Mouse (Mus musculus) myocyte (in vitro differentiated cells): ENCODE data around the gene Agpat3. TPM values are rescaled to one million over a fixed set of nuclear protein-coding genes. Genes with fewer than 3 reads are reported as not detected.

ENCODE experiments used
- H3K27me3 ChIP-seq: one replicate; pipeline ENCODE4 v1.6.1; 2011; ENCODE audit not compliant: control insufficient read depth, insufficient read depth, insufficient read length
- H3K36me3 ChIP-seq: one replicate; pipeline ENCODE4 v1.6.1; 2011; ENCODE audit not compliant: control insufficient read depth, insufficient read depth
- H3K4me2 ChIP-seq: one replicate; pipeline ENCODE4 v1.6.1; 2011; ENCODE audit warnings: low read depth, control low read depth
- H3K4me3 ChIP-seq: one replicate; pipeline ENCODE4 v1.5.1; 2011; ENCODE audit warnings: mild to moderate bottlenecking, control low read depth, moderate library complexity
- H3K79me2 ChIP-seq: one replicate; pipeline ENCODE4 v1.6.1; 2011; ENCODE audit not compliant: control insufficient read depth, insufficient read depth
- H3ac ChIP-seq: one replicate; pipeline ENCODE4 v1.6.1; 2011; ENCODE audit not compliant: control insufficient read depth, insufficient read length
- CEBPB ChIP-seq: IDR thresholded peaks from 2 replicates; pipeline ENCODE4 v1.6.1; 2011; ENCODE audit warnings: mild to moderate bottlenecking, moderate library complexity; ENCODE audit not compliant: poor library complexity, insufficient read depth, severe bottlenecking
- E2F4 ChIP-seq: IDR thresholded peaks from one replicate; pipeline ENCODE4 v1.6.1; 2011; ENCODE audit warnings: mild to moderate bottlenecking, control low read depth, moderate library complexity; ENCODE audit not compliant: insufficient read depth
- MAX ChIP-seq: IDR thresholded peaks from one replicate; pipeline ENCODE4 v1.6.1; 2011; ENCODE audit warnings: low read depth, mild to moderate bottlenecking, control low read depth
- MYOD1 ChIP-seq, 3 experiments: IDR thresholded peaks; one replicate each; pipeline ENCODE4 v1.6.1; 2011; ENCODE audit warnings: control low read depth in 2 of 3, low read depth in 2 of 3, mild to moderate bottlenecking in 2 of 3, moderate library complexity in 1 of 3; ENCODE audit not compliant: insufficient read length in 2 of 3, control insufficient read depth in 1 of 3
- MYOG ChIP-seq, 3 experiments: IDR thresholded peaks; one replicate each; pipeline ENCODE4 v1.6.1; 2011; ENCODE audit warnings: control low read depth in 2 of 3, low read depth in 2 of 3, mild to moderate bottlenecking in 2 of 3; ENCODE audit not compliant: insufficient read length in 2 of 3, control insufficient read depth in 1 of 3, insufficient read depth in 1 of 3
- POLR2A ChIP-seq: IDR thresholded peaks from one replicate; pipeline ENCODE4 v1.6.1; 2011; ENCODE audit warnings: low read depth, mild to moderate bottlenecking, control low read depth, moderate library complexity; ENCODE audit not compliant: insufficient read length
- POLR2AphosphoS2 ChIP-seq: IDR thresholded peaks from one replicate; pipeline ENCODE4 v1.6.1; 2011; ENCODE audit warnings: low read depth, control low read depth; ENCODE audit not compliant: insufficient read length
- REST ChIP-seq: IDR thresholded peaks from one replicate; pipeline ENCODE4 v1.6.1; 2011; ENCODE audit warnings: mild to moderate bottlenecking, control low read depth, moderate library complexity; ENCODE audit not compliant: insufficient read depth, insufficient read length
- SRF ChIP-seq: IDR thresholded peaks from one replicate; pipeline ENCODE4 v1.6.1; 2011; ENCODE audit warnings: low read depth; ENCODE audit not compliant: control insufficient read depth, insufficient read length
- TCF12 ChIP-seq: IDR thresholded peaks from one replicate; pipeline ENCODE4 v1.6.1; 2011; ENCODE audit warnings: mild to moderate bottlenecking, control low read depth; ENCODE audit not compliant: poor library complexity, insufficient read depth, severe bottlenecking
- TCF3 ChIP-seq: IDR thresholded peaks from one replicate; pipeline ENCODE4 v1.6.1; 2011; ENCODE audit warnings: low read depth, control low read depth; ENCODE audit not compliant: insufficient read length
- USF1 ChIP-seq: IDR thresholded peaks from one replicate; pipeline ENCODE4 v1.6.1; 2011; ENCODE audit warnings: low read depth, mild to moderate bottlenecking, control low read depth, moderate library complexity
- polyA plus RNA-seq: library from polyadenylated mRNA; unstranded; fragments of >200 nt; fragmentation: generic; extraction: Trizol; gene quantifications from one replicate; pipeline ENCODE4 v1.2.1, GENCODE M21; 2012; ENCODE audit warnings: missing spikeins

Gene Agpat3
- polyA plus RNA-seq, 1 experiment, result 183 TPM

DNA sequence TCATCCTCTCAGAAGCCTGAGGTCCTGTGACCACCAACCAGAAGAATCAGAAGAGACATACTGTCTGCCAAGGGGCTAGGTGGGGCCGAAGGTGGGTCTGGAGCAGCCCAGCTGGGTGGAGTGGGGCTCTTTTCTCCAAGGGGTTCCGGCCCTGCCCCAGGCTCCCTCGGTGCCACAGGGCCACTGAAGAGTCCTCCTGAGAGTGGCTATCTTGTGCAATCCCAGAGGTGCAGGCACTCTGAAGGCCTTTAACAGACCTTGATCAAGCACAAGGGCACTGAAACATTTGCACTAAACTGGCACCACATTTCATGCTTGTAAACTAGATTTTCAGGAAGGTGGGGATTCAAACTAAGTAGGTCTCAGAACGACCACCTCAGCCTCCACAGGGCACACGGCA, 55.9 kb downstream of the Agpat3 start:
- TF ChIP-seq POLR2A (no peak), USF1 (no peak), MYOG (IDR thresholded peaks at IDR 0.05; ENCODE audit: control insufficient read depth in 1 of 3, insufficient read depth in 1 of 3, insufficient read length in 2 of 3, low read depth in 2 of 3) (no peak)
- Histone ChIP-seq H3K27me3 (no peaks in the 10 kb centered on the region), H3K36me3 (no peaks in the 10 kb centered on the region), H3ac (no peak overlapping the region), H3K4me2 (peak overlapping the region; percentile 83), H3K79me2 (peaks cover 27% of the 10 kb centered on the region), H3K4me3 (peak overlapping the region; percentile 21)

DNA sequence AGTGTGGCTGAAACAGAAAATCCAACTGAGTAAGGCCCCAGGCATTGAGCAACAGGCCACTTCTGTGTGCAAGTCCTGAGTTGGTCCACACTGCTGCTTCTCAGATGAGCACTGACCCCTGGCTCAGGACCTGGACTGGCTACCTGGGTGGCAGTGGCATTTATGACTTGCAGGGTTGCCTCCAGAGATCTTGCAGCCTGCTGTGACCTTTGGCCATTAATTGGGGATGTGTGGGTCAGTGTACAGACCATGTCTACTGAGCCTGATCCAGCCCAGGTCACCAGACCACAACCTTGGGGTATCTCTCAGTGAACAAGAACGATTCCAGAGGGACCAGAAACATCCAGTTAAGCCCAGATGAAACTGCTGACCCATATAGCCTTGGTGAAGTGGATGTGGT, 58.7 kb downstream of the Agpat3 start:
- Histone ChIP-seq H3ac (no peak overlapping the region), H3K4me3 (no peak overlapping the region), H3K4me2 (no peak overlapping the region), H3K79me2 (peaks cover 27% of the 10 kb centered on the region), H3K36me3 (no peaks in the 10 kb centered on the region), H3K27me3 (no peaks in the 10 kb centered on the region)
- TF ChIP-seq E2F4 (no peak), TCF12 (no peak), POLR2AphosphoS2 (no peak), MAX (no peak), SRF (no peak), CEBPB (no peak), REST (no peak), USF1 (no peak), MYOD1 (IDR thresholded peaks at IDR 0.05; ENCODE audit: control insufficient read depth in 1 of 3, insufficient read length in 2 of 3, low read depth in 2 of 3) (no peak), POLR2A (no peak), MYOG (IDR thresholded peaks at IDR 0.05; ENCODE audit: control insufficient read depth in 1 of 3, insufficient read depth in 1 of 3, insufficient read length in 2 of 3, low read depth in 2 of 3) (no peak), TCF3 (no peak)

DNA sequence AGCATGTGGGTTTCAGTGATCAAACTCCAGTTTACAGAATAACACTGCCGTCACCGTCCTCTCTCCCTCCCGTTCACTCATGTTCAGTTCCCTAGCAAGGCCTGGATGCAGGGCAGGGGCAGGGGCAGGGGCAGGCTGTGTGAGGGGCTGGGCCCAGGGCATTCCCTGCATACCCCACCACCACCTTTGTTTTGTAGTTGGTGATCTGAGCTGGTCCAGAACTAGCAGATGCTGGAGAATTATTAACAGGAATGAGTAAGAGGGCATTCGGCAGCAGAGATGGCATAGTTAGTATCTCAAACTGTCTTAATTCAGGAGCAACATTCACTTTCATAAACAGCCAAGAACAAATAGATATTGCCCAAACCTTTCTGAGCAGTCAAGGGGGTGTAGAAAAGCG, 59.9 kb downstream of the Agpat3 start:
- Histone ChIP-seq H3K79me2 (peaks cover 27% of the 10 kb centered on the region), H3K4me2 (no peak overlapping the region), H3ac (no peak overlapping the region), H3K4me3 (no peak overlapping the region), H3K27me3 (no peaks in the 10 kb centered on the region), H3K36me3 (no peaks in the 10 kb centered on the region)
- no peak for TF ChIP-seq SRF
- no peak for TF ChIP-seq CEBPB
- TF ChIP-seq TCF3, result no peak
- no peak for TF ChIP-seq USF1
- TF ChIP-seq POLR2AphosphoS2, result no peak
- no peak for TF ChIP-seq E2F4
- no peak for TF ChIP-seq POLR2A
- no peak for TF ChIP-seq REST
- no peak for TF ChIP-seq MYOG (IDR thresholded peaks at IDR 0.05; ENCODE audit: control insufficient read depth in 1 of 3, insufficient read depth in 1 of 3, insufficient read length in 2 of 3, low read depth in 2 of 3)
- TF ChIP-seq MAX, result no peak
- TF ChIP-seq MYOD1 (IDR thresholded peaks at IDR 0.05; ENCODE audit: control insufficient read depth in 1 of 3, insufficient read length in 2 of 3, low read depth in 2 of 3), result no peak
- no peak for TF ChIP-seq TCF12

DNA sequence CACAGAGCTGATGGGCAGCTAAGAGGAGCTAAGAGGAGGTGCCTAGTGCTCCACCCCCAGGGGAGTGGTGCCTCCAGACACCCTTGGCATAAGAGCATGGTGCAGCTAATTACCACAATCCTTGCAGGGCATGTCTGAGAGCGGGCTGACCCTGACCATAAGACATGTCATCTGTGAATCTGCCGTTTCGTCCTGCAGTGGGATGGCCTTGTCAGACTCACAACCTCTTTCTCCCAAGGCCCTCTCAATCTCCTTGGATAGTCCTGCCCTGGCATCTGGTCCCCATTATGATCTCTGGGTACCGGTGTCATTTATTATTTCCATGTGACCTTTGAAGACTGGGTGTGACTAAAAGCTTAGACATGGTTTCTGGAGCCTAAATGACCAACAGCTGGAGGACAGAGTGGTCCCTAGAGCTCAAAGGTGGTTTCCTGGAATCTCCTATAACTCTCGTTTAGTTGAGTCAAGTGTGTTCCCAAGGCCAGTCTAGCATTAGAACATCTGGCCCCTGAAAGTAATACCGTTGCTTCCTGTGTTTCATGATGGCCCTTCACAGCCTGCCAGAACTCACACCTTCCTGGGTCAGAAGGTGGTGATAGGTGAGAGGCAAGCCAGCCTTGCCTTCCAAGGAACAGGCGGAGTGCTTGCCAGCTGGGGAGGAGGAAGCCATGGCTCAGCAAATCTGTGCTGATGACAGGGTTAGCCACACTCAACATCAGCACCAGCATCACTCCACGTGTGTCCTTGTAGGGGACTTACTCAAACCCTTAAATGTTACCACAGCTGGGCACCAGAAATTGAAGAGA, 61.4 kb downstream of the Agpat3 start:
- Histone ChIP-seq H3K79me2 (peaks cover 14% of the 10 kb centered on the region), H3ac (no peak overlapping the region), H3K36me3 (no peaks in the 10 kb centered on the region), H3K4me2 (no peak overlapping the region), H3K4me3 (no peak overlapping the region), H3K27me3 (no peaks in the 10 kb centered on the region)
- TF ChIP-seq CEBPB (no peak), MAX (no peak), POLR2AphosphoS2 (no peak)

- H3K36me3 ChIP-seq, result no peaks in the 10 kb centered on the region
- H3K79me2 ChIP-seq, result peaks cover 8% of the 10 kb centered on the region
- H3K4me3 ChIP-seq, result no peak overlapping the region
- TF ChIP-seq MYOD1 (IDR thresholded peaks at IDR 0.05; ENCODE audit: control insufficient read depth in 1 of 3, insufficient read length in 2 of 3, low read depth in 2 of 3), result peak in 1 of 3 experiments; percentile 69
- peak in 1 of 3 experiments; percentile 11 for TF ChIP-seq MYOG (IDR thresholded peaks at IDR 0.05; ENCODE audit: control insufficient read depth in 1 of 3, insufficient read depth in 1 of 3, insufficient read length in 2 of 3, low read depth in 2 of 3)
- no peak for TF ChIP-seq TCF12
- no peaks in the 10 kb centered on the region for H3K27me3 ChIP-seq
- no peak overlapping the region for H3K4me2 ChIP-seq
- H3ac ChIP-seq, result no peak overlapping the region
These were observed 63.4 kb downstream of the Agpat3 start for GRCm38 (mm10) chr10:78288896-78289295.
